Mouse (Mus musculus) E14TG2a.4 (cell line): ENCODE measurements around the gene Ttc39d.
A peak's percentile ranks its signal among the peaks of the same experiment; 100 is the strongest.
"Not testable (repeated sequence)": the region's sequence is repeated elsewhere in the genome, so short reads cannot be mapped to it uniquely, and the experiment has no call there.

Experiments
- H3K27me3 ChIP-seq: 2 replicates; pipeline ENCODE4 v1.6.1; 2014; ENCODE audit warnings: low read length, control low read depth; ENCODE audit not compliant: insufficient read depth
- H3K36me3 ChIP-seq: 2 replicates; pipeline ENCODE4 v1.6.1; 2014; ENCODE audit warnings: low read length, control low read depth; ENCODE audit not compliant: insufficient read depth
- H3K4me1 ChIP-seq: replicated peaks from 2 replicates; pipeline ENCODE4 v1.6.1; 2014; ENCODE audit warnings: low read depth, low read length, control low read depth
- H3K4me3 ChIP-seq: replicated peaks from 2 replicates; pipeline ENCODE4 v1.5.1; 2014; ENCODE audit warnings: mild to moderate bottlenecking, low read length
- H3K9me3 ChIP-seq: 2 replicates; pipeline ENCODE4 v1.6.1; 2014; ENCODE audit warnings: low read length, control low read depth
- CTCF ChIP-seq: conservative IDR thresholded peaks from 2 replicates; pipeline ENCODE4 v1.5.1; 2014; ENCODE audit warnings: low read length
- NANOG ChIP-seq: IDR thresholded peaks from 2 replicates; pipeline ENCODE4 v1.6.1; 2014; ENCODE audit warnings: borderline replicate concordance, low read length, mixed read lengths
- POU5F1 ChIP-seq: IDR thresholded peaks from 2 replicates; pipeline ENCODE4 v1.6.1; 2014; ENCODE audit warnings: low read length, borderline replicate concordance

Gene Ttc39d

GRCm38 (mm10) chr17:80175386-80175739 is 31.9 kb upstream of the Ttc39d start:
- no peaks in the 10 kb centered on the region for H3K36me3 ChIP-seq
- H3K4me1 ChIP-seq, result peaks cover 23% of the 10 kb centered on the region
- H3K27me3 ChIP-seq, result no peaks in the 10 kb centered on the region
- no peak for TF ChIP-seq NANOG
- TF ChIP-seq CTCF, result no peak
- no peak for TF ChIP-seq POU5F1
- H3K9me3 ChIP-seq, result peaks cover 4% of the 10 kb centered on the region; the same call in 1 of the 2 replicates
- H3K4me3 ChIP-seq, result no peak overlapping the region

- Histone ChIP-seq H3K4me1 (peaks cover 27% of the 10 kb centered on the region), H3K9me3 (peaks cover 4% of the 10 kb centered on the region; the same call in 1 of the 2 replicates), H3K4me3 (no peak overlapping the region), H3K36me3 (no peaks in the 10 kb centered on the region), H3K27me3 (no peaks in the 10 kb centered on the region)
- TF ChIP-seq CTCF (no peak), POU5F1 (no peak), NANOG (no peak)
These were observed 31.3 kb upstream of the Ttc39d start for GRCm38 (mm10) chr17:80175966-80176365.

GRCm38 (mm10) chr17:80178846-80179245 is 28.4 kb upstream of the Ttc39d start:
- not testable (repeated sequence) for H3K36me3 ChIP-seq, H3K9me3 ChIP-seq, H3K4me3 ChIP-seq, H3K27me3 ChIP-seq
- H3K4me1 ChIP-seq, result peaks cover 51% of the 10 kb centered on the region

GRCm38 (mm10) chr17:80179959-80180358 is 27.3 kb upstream of the Ttc39d start:
- H3K4me1 ChIP-seq, result peaks cover 42% of the 10 kb centered on the region
- H3K36me3 ChIP-seq, result no peaks in the 10 kb centered on the region
- no peaks in the 10 kb centered on the region for H3K27me3 ChIP-seq
- H3K9me3 ChIP-seq, result no peaks in the 10 kb centered on the region
- TF ChIP-seq CTCF, result peak; percentile 83
- no peak for TF ChIP-seq POU5F1
- TF ChIP-seq NANOG, result no peak
- no peak overlapping the region for H3K4me3 ChIP-seq

- no peaks in the 10 kb centered on the region for H3K27me3 ChIP-seq
- TF ChIP-seq CTCF, result no peak
- no peak for TF ChIP-seq POU5F1
- TF ChIP-seq NANOG, result no peak
- peaks cover 37% of the 10 kb centered on the region for H3K4me1 ChIP-seq
These were observed 26.8 kb upstream of the Ttc39d start for GRCm38 (mm10) chr17:80180468-80180867.

GRCm38 (mm10) chr17:80183615-80184014 is 23.6 kb upstream of the Ttc39d start:
- H3K4me1 ChIP-seq, result peaks cover 29% of the 10 kb centered on the region
- H3K36me3 ChIP-seq, result no peaks in the 10 kb centered on the region
- no peak for TF ChIP-seq NANOG
- no peak for TF ChIP-seq CTCF
- no peak for TF ChIP-seq POU5F1
- H3K9me3 ChIP-seq, result no peaks in the 10 kb centered on the region
- H3K4me3 ChIP-seq, result no peak overlapping the region
- no peaks in the 10 kb centered on the region for H3K27me3 ChIP-seq

More at GRCm38 (mm10) chr17:80180468-80180867, 26.8 kb upstream of the Ttc39d start:
- Histone ChIP-seq H3K4me3 (no peak overlapping the region), H3K36me3 (no peaks in the 10 kb centered on the region), H3K9me3 (no peaks in the 10 kb centered on the region)

- TF ChIP-seq NANOG (no peak), POU5F1 (no peak), CTCF (peak; percentile 30)
- Histone ChIP-seq H3K27me3 (no peaks in the 10 kb centered on the region), H3K9me3 (no peaks in the 10 kb centered on the region), H3K36me3 (peaks cover 40% of the 10 kb centered on the region), H3K4me1 (peaks cover 18% of the 10 kb centered on the region), H3K4me3 (no peak overlapping the region)
These were observed 14.2 kb upstream of the Ttc39d start for GRCm38 (mm10) chr17:80193075-80193474.

- H3K4me3 ChIP-seq, result no peak overlapping the region
- H3K36me3 ChIP-seq, result peaks cover 94% of the 10 kb centered on the region
- no peaks in the 10 kb centered on the region for H3K9me3 ChIP-seq
- peaks cover 58% of the 10 kb centered on the region for H3K4me1 ChIP-seq
- no peak for TF ChIP-seq NANOG
- TF ChIP-seq CTCF, result no peak
- no peak for TF ChIP-seq POU5F1
- no peaks in the 10 kb centered on the region for H3K27me3 ChIP-seq
These were observed 8.0 kb upstream of the Ttc39d start for GRCm38 (mm10) chr17:80199160-80199778.

GRCm38 (mm10) chr17:80205657-80206056 is 1.6 kb upstream of the Ttc39d start:
- Histone ChIP-seq H3K36me3 (peaks cover 54% of the 10 kb centered on the region), H3K4me1 (peaks cover 39% of the 10 kb centered on the region), H3K27me3 (no peaks in the 10 kb centered on the region), H3K4me3 (peak overlapping the region; percentile 97), H3K9me3 (no peaks in the 10 kb centered on the region)
- TF ChIP-seq NANOG, result no peak
- TF ChIP-seq CTCF, result no peak
- TF ChIP-seq POU5F1, result no peak
